Mouse (Mus musculus): ENCODE measurements around the gene Glb1l2.

- no peak for TF ChIP-seq CTCF (IDR thresholded peaks at IDR 0.05; ENCODE audit: low read depth)
- no peak for TF ChIP-seq EP300 (optimal IDR thresholded peaks at IDR 0.05)
These were observed 7.5 kb downstream of the Glb1l2 start for GRCm38 (mm10) chr9:26798731-26799130.

All from stomach, postnatal 0 days (tissue).